Mouse (Mus musculus) limb, embryonic 14.5 days (tissue): Measurements from ENCODE around the gene Tmcc3. TPM values are rescaled to one million over a fixed set of nuclear protein-coding genes. Genes with fewer than 3 reads are reported as not detected.
"Not testable (repeated sequence)": the region's sequence is repeated elsewhere in the genome, so short reads cannot be mapped to it uniquely, and the experiment has no call there.

Experiments
- ATAC-seq: fragments of 200-750 bp; cut with Nextera tagmentation; 2 replicates; pipeline ENCODE4 v1.8.0; 2017; ENCODE audit warnings: low read depth, moderate number of reproducible peaks, moderate TSS enrichment; ENCODE audit not compliant: low FRiP score
- DNase-seq: peaks from one replicate; pipeline ENCODE4 v3.0.0-alpha.2; 2015; ENCODE audit warnings: low spot score
- H3K27ac ChIP-seq: fragments of 300-500 bp; sonication (generic); replicated peaks from 2 replicates; pipeline ENCODE4 v1.5.1; 2014; ENCODE audit warnings: low read depth, mild to moderate bottlenecking, low read length, moderate library complexity, mixed read lengths
- H3K27me3 ChIP-seq: fragments of 300-500 bp; sonication (generic); 2 replicates; pipeline ENCODE4 v1.6.1; 2014; ENCODE audit warnings: low read length, mixed read lengths; ENCODE audit not compliant: control insufficient read depth, insufficient read depth
- H3K36me3 ChIP-seq: fragments of 300-500 bp; sonication (generic); 2 replicates; pipeline ENCODE4 v1.6.1; 2014; ENCODE audit warnings: mild to moderate bottlenecking, low read length, moderate library complexity, mixed read lengths; ENCODE audit not compliant: control insufficient read depth, insufficient read depth
- H3K4me1 ChIP-seq: fragments of 300-500 bp; sonication (generic); 2 replicates; pipeline ENCODE4 v1.6.1; 2014; ENCODE audit warnings: antibody characterized with exemption, low read length, mixed read lengths; ENCODE audit not compliant: control insufficient read depth, insufficient read depth
- H3K4me2 ChIP-seq: fragments of 300-500 bp; sonication (generic); replicated peaks from 2 replicates; pipeline ENCODE4 v1.6.1; 2014; ENCODE audit warnings: low read depth, mild to moderate bottlenecking, low read length, moderate library complexity; ENCODE audit not compliant: severe bottlenecking
- H3K4me3 ChIP-seq: fragments of 300-500 bp; sonication (generic); replicated peaks from 2 replicates; pipeline ENCODE4 v1.5.1; 2014; ENCODE audit warnings: low read length
- H3K9ac ChIP-seq: fragments of 300-500 bp; sonication (generic); 2 replicates; pipeline ENCODE4 v1.6.1; 2014; ENCODE audit warnings: mild to moderate bottlenecking, low read depth, low read length, moderate library complexity; ENCODE audit not compliant: severe bottlenecking
- H3K9me3 ChIP-seq: fragments of 300-500 bp; sonication (generic); 2 replicates; pipeline ENCODE4 v1.6.1; 2016; ENCODE audit warnings: low read length; ENCODE audit not compliant: control insufficient read depth
- POLR2A ChIP-seq: fragments of 200-500 bp; IDR thresholded peaks from 2 replicates; pipeline ENCODE4 v1.8.0; 2012; ENCODE audit warnings: inconsistent platforms, mild to moderate bottlenecking, moderate library complexity, borderline replicate concordance; ENCODE audit not compliant: insufficient read depth, insufficient read length; ENCODE audit errors: extremely low read depth
- WGBS: fragments of 180-500 bp; shearing (Covaris S2); extraction: QIAGEN DNeasy Blood & Tissue Kit; methylation state at CpG from one replicate; pipeline ENCODE4 v1.1.7; 2014; 5-methylcytosine and 5-hydroxymethylcytosine counted together
- polyA plus RNA-seq, 2 experiments: library from polyadenylated mRNA; depleted of rRNA in 1 of 2; stranded (reverse) in 1 of 2; unstranded in 1 of 2; fragments of >200 nt; fragmentation: Nextera tagmentation in 1 of 2; extraction: Ambion mirVana in 1 of 2; gene quantifications; 2 replicates each; pipeline versions ENCODE4 v1.2.1 to v1.2.3; 2012 to 2014

The Tmcc3 gene
- polyA plus RNA-seq, 2 experiments, result 10.5 to 18.2 TPM

GRCm38 (mm10) chr10:94527248-94527647 lies 215.5 kb downstream of the Tmcc3 start:
- Histone ChIP-seq H3K36me3 (no peaks in the 10 kb centered on the region), H3K4me1 (peaks cover 17% of the 10 kb centered on the region), H3K9me3 (no peaks in the 10 kb centered on the region), H3K4me2 (no peak overlapping the region), H3K27me3 (no peaks in the 10 kb centered on the region), H3K9ac (no peak overlapping the region), H3K27ac (no peak overlapping the region), H3K4me3 (no peak overlapping the region)
- 91% methylated on average over 6 of the region's 6 CpGs for WGBS
- ATAC-seq, result no peak
- TF ChIP-seq POLR2A, result no peak
- no peak for DNase-seq

GRCm38 (mm10) chr10:94530079-94530478 lies 218.3 kb downstream of the Tmcc3 start:
- H3K27ac ChIP-seq, result no peak overlapping the region
- no peaks in the 10 kb centered on the region for H3K9me3 ChIP-seq
- H3K4me1 ChIP-seq, result peaks cover 3% of the 10 kb centered on the region; the same call in 1 of the 2 replicates
- TF ChIP-seq POLR2A, result no peak
- no peaks in the 10 kb centered on the region for H3K36me3 ChIP-seq
- no peaks in the 10 kb centered on the region for H3K27me3 ChIP-seq
- no peak for ATAC-seq
- 89% methylated on average over 2 of the region's 2 CpGs for whole genome bisulfite sequencing
- DNase-seq, result no peak
- no peak overlapping the region for H3K9ac ChIP-seq
- no peak overlapping the region for H3K4me2 ChIP-seq
- no peak overlapping the region for H3K4me3 ChIP-seq

GRCm38 (mm10) chr10:94531482-94531881 lies 219.7 kb downstream of the Tmcc3 start:
- DNase-seq (no peak), ATAC-seq (no peak)
- no peak overlapping the region for H3K27ac ChIP-seq
- H3K36me3 ChIP-seq, result no peaks in the 10 kb centered on the region
- no peaks in the 10 kb centered on the region for H3K27me3 ChIP-seq
- H3K4me3 ChIP-seq, result no peak overlapping the region
- TF ChIP-seq POLR2A, result no peak
- no peaks in the 10 kb centered on the region for H3K9me3 ChIP-seq
- no peaks in the 10 kb centered on the region; the same call in 1 of the 2 replicates for H3K4me1 ChIP-seq
- no peak overlapping the region for H3K4me2 ChIP-seq
- no peak overlapping the region for H3K9ac ChIP-seq

- Histone ChIP-seq H3K4me3 (no peak overlapping the region), H3K4me1 (peaks cover 2% of the 10 kb centered on the region; the same call in 1 of the 2 replicates), H3K9me3 (no peaks in the 10 kb centered on the region), H3K27me3 (no peaks in the 10 kb centered on the region), H3K9ac (no peak overlapping the region), H3K4me2 (no peak overlapping the region), H3K27ac (no peak overlapping the region), H3K36me3 (no peaks in the 10 kb centered on the region)
- ATAC-seq, result no peak
- no peak for TF ChIP-seq POLR2A
- DNase-seq, result no peak
- 56% methylated on average over 6 of the region's 6 CpGs for WGBS
These were observed 221.5 kb downstream of the Tmcc3 start for GRCm38 (mm10) chr10:94533081-94533724.

- not testable (repeated sequence) for ATAC-seq, H3K27ac ChIP-seq, H3K9ac ChIP-seq, H3K36me3 ChIP-seq, H3K9me3 ChIP-seq, H3K4me2 ChIP-seq, H3K4me3 ChIP-seq, H3K27me3 ChIP-seq, H3K4me1 ChIP-seq, DNase-seq
- WGBS, result 96% methylated on average over 2 of the region's 2 CpGs
These were observed 226.9 kb downstream of the Tmcc3 start for GRCm38 (mm10) chr10:94538623-94539022.
